Mouse (Mus musculus): Measurements from ENCODE around the gene Tnfrsf25. TPM values are rescaled to one million over a fixed set of nuclear protein-coding genes. Genes with fewer than 3 reads are reported as not detected.

The Tnfrsf25 gene
- polyA plus RNA-seq, 1 experiment from 2014 or later: 1.2 TPM

- Histone ChIP-seq H3K27ac (ENCODE audit: low read depth, low read length) (no peak overlapping the region), H3K9me3 (ENCODE audit: control insufficient read depth) (no peaks in the 10 kb centered on the region), H3K4me2 (replicated peaks; ENCODE audit: low read depth) (no peak overlapping the region), H3K36me3 (ENCODE audit: control insufficient read depth, insufficient read depth) (no peaks in the 10 kb centered on the region), H3K4me1 (replicated peaks; ENCODE audit: control insufficient read depth, insufficient read depth, low read length) (no peaks in the 10 kb centered on the region), H3K27me3 (replicated peaks; ENCODE audit: control insufficient read depth, insufficient read depth, low read length) (no peaks in the 10 kb centered on the region), H3K9ac (ENCODE audit: low read depth, low read length) (no peak overlapping the region), H3K4me3 (ENCODE audit: low read depth, low read length) (no peak overlapping the region)
- WGBS: 77% methylated on average over 7 of the region's 7 CpGs
- no peak for ATAC-seq
- TF ChIP-seq CTCF (IDR thresholded peaks at IDR 0.05; ENCODE audit: low read depth): no peak
Observed at GRCm38 (mm10) chr4:152169103-152169502, 53.4 kb downstream of the Tnfrsf25 start.

Other genes with a start within 250 kb of the Tnfrsf25 start
- gene Dnajc11, start 182.2 kb upstream of the Tnfrsf25 start, polyA plus RNA-seq (2015; fragmentation: Nextera tagmentation; extraction: Ambion mirVana): 25.7 and 29.7 TPM in 2 replicates
- 15.4 and 16.6 TPM in 2 replicates for gene Thap3, start 126.9 kb upstream of the Tnfrsf25 start, polyA plus RNA-seq (2015; fragmentation: Nextera tagmentation; extraction: Ambion mirVana)
- gene Phf13, start 119.7 kb upstream of the Tnfrsf25 start, polyA plus RNA-seq (2015; fragmentation: Nextera tagmentation; extraction: Ambion mirVana): 10.6 and 11.0 TPM in 2 replicates
- gene Klhl21, start 107.1 kb upstream of the Tnfrsf25 start, polyA plus RNA-seq (2015; fragmentation: Nextera tagmentation; extraction: Ambion mirVana): 5.3 and 5.8 TPM in 2 replicates
- gene Zbtb48, start 88.3 kb upstream of the Tnfrsf25 start, polyA plus RNA-seq (2015; fragmentation: Nextera tagmentation; extraction: Ambion mirVana): 6.7 and 7.6 TPM in 2 replicates
- gene Tas1r1, start 77.4 kb upstream of the Tnfrsf25 start, polyA plus RNA-seq (2015; fragmentation: Nextera tagmentation; extraction: Ambion mirVana): 0.08 TPM in 1 of 2 replicates, not detected in the other
- gene Nol9, start 76.6 kb upstream of the Tnfrsf25 start, polyA plus RNA-seq (2015; fragmentation: Nextera tagmentation; extraction: Ambion mirVana): 9.7 and 10.7 TPM in 2 replicates
- 14.0 and 19.6 TPM in 2 replicates for gene Plekhg5, start 43.4 kb upstream of the Tnfrsf25 start, polyA plus RNA-seq (2015; fragmentation: Nextera tagmentation; extraction: Ambion mirVana)
- gene Espn, start 36.4 kb downstream of the Tnfrsf25 start, polyA plus RNA-seq (2015; fragmentation: Nextera tagmentation; extraction: Ambion mirVana): 260 and 264 TPM in 2 replicates
- gene Hes2, start 42.9 kb downstream of the Tnfrsf25 start, polyA plus RNA-seq (2015; fragmentation: Nextera tagmentation; extraction: Ambion mirVana): 8.6 and 11.2 TPM in 2 replicates
- gene Acot7, start 62.2 kb downstream of the Tnfrsf25 start, polyA plus RNA-seq (2015; fragmentation: Nextera tagmentation; extraction: Ambion mirVana): 24.1 and 28.7 TPM in 2 replicates
- gene Gpr153, start 158.3 kb downstream of the Tnfrsf25 start, polyA plus RNA-seq (2015; fragmentation: Nextera tagmentation; extraction: Ambion mirVana): 2.9 and 3.1 TPM in 2 replicates
- gene Hes3, start 175.7 kb downstream of the Tnfrsf25 start, polyA plus RNA-seq (2015; fragmentation: Nextera tagmentation; extraction: Ambion mirVana): not detected in 2 replicates
- gene Icmt, start 181.3 kb downstream of the Tnfrsf25 start, polyA plus RNA-seq (2015; fragmentation: Nextera tagmentation; extraction: Ambion mirVana): 12.6 and 12.9 TPM in 2 replicates
- 0.69 and 0.70 TPM in 2 replicates for gene Rnf207, start 203.1 kb downstream of the Tnfrsf25 start, polyA plus RNA-seq (2015; fragmentation: Nextera tagmentation; extraction: Ambion mirVana)
- 281 and 296 TPM in 2 replicates for gene Rpl22, start 209.8 kb downstream of the Tnfrsf25 start, polyA plus RNA-seq (2015; fragmentation: Nextera tagmentation; extraction: Ambion mirVana)
- 1.4 and 1.5 TPM in 2 replicates for gene Chd5, start 222.7 kb downstream of the Tnfrsf25 start, polyA plus RNA-seq (2015; fragmentation: Nextera tagmentation; extraction: Ambion mirVana)

Measured in intestine, postnatal 0 days (tissue).